Mouse (Mus musculus) adrenal gland, postnatal 4 days (tissue): ENCODE measurements around the gene Usp47. TPM values are rescaled to one million over a fixed set of nuclear protein-coding genes. Genes with fewer than 3 reads are reported as not detected.

Source experiments
- DNase-seq, 2 experiments: peaks; one replicate each; pipeline ENCODE4 v3.0.0; 2021 to 2022; ENCODE audit warnings: low spot score in 2 of 2, mixed read lengths in 2 of 2
- long read RNA-seq, 2 experiments: library from polyadenylated mRNA; stranded (forward); transcript quantifications; one replicate each; pipeline ENCODE4 v2.0.0; 2021
- total RNA-seq, 2 experiments: library from RNA; stranded (reverse); gene quantifications; 2 replicates each; pipeline ENCODE4 v1.2.3; 2021

Gene Usp47
- total RNA-seq = 10 to 100 TPM; 80.7 to 82.2 TPM
- long read RNA-seq, experiment 1, full-length matches to known transcripts = 21 of 32 reads
- long read RNA-seq, experiment 1, partial matches to known transcripts = 6 of 32 reads
- long read RNA-seq, experiment 1, other reads (novel, unspliced or antisense) = 5 of 32 reads
- long read RNA-seq, experiment 2, full-length matches to known transcripts = 74 of 105 reads
- long read RNA-seq, experiment 2, partial matches to known transcripts = 18 of 105 reads
- long read RNA-seq, experiment 2, other reads (novel, unspliced or antisense) = 13 of 105 reads

DNA sequence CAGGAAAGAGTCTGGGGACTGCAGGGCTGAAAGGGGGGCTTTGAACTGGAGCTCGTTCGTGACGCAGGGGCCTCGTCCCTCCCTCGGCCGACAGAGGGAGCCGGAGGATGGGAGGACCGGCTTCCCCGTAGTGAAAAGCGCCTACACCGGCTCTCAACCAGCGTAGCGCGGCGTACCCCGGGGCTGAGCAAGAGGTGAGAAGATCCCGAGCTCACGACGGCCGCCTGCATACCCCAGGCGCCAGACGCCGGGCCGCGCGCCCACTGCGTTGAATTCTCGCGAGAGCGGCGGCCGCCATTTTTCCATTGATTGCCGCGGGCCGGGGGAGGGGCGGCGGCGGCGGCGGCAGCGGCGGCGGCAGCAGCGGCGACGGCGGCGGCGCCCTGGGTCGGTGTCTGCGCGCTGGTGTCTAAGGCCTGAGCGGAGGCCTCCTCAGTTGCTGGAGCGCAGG is at the start of gene Usp47:
Gene Usp47, plus strand, starts transcription at position 355 of the 451 bp plus-strand sequence.
- peak; percentile 71 to 75 for DNase-seq

GRCm38 (mm10) chr7:111976401-111976800 is 46.9 kb upstream of the Usp47 start:
- no peak for DNase-seq

- DNase-seq = no peak
Observed at GRCm38 (mm10) chr7:111977871-111978270, 45.4 kb upstream of the Usp47 start.

DNA sequence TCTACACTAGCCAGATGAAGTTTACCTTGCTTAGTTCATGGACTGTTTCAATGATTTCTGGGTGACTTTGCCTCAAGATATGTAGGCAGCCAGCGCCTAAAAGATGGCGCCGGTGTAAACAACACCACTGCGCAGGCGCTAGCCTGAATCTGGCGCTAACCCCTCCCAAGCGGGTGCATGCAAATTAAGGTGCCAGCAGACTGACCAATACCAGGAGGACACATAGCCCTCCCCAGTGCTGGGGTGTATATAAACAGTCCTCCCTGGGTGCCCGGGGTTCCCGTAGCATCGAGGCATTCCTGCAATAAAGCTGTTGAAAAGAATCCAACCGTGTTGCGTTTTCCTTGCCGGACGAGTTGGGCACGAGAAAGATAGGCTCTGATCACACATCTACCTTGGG is 41.0 kb upstream of the Usp47 start:
- no peak for DNase-seq

GRCm38 (mm10) chr7:111984530-111984929 is 38.8 kb upstream of the Usp47 start:
- DNase-seq = no peak

GRCm38 (mm10) chr7:111985266-111985665 is 38.0 kb upstream of the Usp47 start:
- no peak for DNase-seq

DNA sequence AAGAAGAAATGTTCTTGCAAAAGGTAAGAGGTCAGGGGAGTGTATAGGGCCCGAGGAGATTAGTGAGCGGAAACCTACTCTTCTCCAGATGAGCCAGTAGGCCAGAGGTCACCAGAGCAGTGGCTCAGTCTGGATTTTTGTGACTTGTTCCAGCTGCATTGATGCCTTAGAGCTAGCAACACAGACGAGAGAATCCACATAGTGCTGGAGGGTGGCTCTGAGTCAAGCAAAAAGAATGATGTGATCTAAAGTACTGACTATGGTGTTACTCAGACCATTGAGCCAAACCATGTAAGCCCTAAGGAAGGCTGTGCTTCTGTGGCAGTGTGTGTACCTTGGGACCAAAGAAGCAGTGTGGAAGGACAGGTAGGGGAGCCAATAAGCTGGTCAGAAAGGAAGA is 36.4 kb upstream of the Usp47 start:
- no peak for DNase-seq

GRCm38 (mm10) chr7:111997441-111997840 is 25.9 kb upstream of the Usp47 start:
- DNase-seq = no peak

GRCm38 (mm10) chr7:111998446-111999004 is 24.8 kb upstream of the Usp47 start:
- no peak for DNase-seq

DNA sequence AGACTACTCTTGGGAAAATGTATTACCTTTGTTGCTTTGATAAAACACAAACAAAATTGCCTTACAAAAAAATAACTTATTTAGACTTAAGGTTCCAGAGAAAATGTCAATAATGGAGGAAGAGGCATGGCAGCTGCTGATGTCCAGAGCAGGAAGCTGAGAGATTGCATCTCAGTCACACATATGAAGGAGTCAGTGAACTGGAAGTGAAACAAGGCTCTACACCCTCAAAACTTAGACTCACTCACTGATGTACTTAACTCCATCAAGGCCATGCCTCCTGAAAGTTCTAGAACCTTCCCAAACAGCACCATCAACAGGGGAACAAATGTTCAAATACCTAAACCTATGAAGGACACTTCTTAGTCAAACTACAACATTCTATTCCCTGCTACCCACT is 23.9 kb upstream of the Usp47 start:
- DNase-seq = no peak

- DNase-seq = no peak
Observed at GRCm38 (mm10) chr7:112000166-112000565, 23.1 kb upstream of the Usp47 start.

DNA sequence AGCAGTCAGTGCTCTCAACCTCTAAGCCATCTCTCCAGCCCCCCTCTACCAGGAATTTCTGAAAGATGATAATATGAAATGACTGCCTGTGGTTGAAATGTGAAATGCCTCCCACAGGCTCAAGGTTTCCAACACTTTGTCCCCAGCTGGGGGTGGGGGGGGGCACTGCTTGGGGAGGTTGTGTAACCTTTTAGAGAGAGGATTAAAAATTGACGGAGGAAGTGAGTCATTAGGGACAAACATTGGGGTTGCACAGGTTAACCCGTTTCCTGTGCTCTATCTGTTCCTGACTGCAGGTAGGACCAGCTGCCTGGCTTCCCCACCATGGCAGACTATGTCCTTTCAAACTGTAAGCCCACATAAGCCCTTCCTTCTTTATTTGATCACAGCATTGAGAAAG is 12.8 kb upstream of the Usp47 start:
- no peak for DNase-seq

DNA sequence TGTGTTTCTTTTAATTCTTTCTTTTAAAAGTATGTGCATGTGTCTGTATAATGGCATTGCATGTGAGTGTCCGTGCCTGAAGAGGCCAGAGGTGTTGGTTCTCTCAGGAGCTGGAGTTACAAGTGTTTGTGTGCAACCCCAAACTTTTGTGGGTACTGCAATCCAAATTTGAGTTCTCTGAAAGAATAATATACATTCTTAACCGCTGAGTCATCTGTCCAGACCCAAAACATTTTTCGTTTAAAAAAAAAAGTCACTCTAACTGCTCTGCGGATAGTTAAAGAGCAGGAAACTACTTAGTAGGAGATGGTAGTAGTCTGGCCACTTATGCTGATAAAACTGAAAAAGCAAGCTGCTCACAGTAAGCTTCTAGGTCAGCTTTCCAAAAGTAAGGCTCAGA is 12.3 kb upstream of the Usp47 start:
- no peak for DNase-seq

DNA sequence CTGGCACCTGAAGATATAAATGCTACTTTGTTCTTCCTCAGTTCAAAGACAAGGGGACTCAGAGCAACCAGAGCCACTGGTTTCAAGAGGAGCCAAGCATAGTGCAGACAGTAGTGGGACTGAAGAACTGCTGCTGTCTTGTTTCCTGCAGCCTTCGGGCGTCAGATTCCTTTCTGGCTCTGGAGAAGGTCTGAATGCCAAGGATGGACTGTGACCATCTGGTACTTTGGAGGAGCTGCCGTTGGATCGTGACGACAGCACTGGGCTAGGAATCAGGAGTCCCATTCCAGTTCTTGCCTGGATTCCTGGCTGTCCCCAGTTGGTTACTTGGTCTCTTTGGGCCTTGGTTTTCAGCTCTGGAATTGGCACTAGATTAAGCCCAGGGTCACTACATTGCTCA is 11.2 kb upstream of the Usp47 start:
- DNase-seq = no peak

DNA sequence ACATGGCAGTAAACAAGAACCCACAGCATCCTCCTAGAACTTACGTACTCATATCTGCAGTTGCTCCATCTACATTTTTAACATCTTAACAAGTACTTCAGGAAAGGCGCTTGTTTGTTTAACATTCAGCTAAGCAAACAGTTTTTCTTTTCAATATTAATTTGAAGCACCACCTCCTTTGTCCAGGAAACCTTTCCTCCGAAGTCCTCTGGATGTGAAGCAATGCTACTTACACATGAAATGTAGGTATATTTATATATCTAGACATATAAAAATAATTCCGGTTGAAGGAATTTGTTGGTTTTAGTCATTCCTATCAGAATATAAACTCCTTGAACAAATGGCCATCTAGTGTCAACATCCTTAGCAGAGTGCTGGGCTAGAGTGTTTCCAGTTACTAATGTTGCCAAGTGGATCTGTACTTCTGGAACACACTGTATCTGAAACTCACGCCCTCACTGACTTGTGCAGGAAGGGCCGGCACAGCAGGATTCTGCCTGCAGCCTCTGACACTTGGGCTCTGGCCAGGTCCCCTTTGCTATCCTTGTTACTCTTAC is 10.6 kb upstream of the Usp47 start:
- DNase-seq = no peak

DNA sequence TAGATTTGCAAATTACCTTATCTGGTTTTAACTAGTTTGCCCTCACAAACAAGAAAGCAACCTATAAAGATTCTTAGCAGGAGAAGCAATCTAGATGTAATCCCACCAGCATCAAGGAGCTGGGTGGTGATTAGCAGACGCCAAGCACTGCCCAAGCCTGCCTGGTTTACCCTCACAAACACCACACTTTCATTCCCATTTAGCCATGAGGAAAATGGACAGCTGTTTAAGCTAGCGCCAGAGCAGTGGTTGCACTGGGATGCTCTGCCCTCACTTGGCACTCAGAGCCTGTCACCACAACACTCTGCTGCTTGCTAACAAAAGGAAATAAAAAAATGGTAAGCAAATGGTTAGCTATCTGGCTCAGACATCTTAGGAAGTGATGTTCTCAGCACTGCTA is 9.2 kb upstream of the Usp47 start:
- no peak for DNase-seq

GRCm38 (mm10) chr7:112022506-112023149 is 676 bp upstream of the Usp47 start:
- peak in 1 of 2 experiments; percentile 4 for DNase-seq

DNA sequence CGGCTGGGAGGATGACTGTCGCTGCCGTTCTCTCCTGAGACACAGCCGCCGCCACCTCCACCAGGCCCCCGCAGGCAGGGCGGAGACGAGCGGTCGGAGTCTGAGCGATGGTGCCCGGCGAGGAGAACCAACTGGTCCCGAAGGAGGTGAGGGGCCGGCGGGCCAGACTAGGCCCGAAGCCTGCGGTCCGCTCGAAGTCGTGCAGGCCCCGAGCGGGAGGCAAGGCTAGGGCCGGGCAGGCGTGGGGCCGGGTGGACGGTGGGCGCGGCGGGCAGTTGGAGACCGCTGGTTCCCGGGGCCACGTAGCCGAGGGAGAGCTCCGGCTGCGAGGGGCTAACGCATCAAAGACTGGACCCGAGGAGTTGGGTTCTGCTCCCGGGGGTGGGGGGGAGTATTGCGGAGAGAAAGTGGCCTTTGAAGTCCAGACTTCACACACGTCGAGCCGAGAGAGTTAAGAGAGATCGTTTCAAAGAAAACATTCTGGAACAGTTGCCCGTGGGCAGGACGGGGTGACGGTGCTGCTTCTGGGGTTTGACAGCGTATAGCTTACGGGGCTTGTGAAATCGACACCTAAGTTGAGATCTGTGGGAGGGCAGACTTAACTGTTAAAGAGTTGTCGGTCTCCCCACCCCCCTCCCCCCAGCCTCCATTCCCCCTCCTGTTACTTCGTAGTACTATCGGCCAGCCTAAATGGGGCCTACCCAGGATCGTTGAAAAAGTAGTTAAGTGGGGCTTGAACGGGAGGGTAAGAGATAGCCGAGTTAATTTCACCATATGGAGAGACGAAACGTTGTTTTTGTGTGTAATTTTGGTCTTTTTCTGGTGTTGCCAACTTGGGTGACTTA is 519 bp downstream of the Usp47 start:
- peak in 1 of 2 experiments; percentile 36 for DNase-seq

DNA sequence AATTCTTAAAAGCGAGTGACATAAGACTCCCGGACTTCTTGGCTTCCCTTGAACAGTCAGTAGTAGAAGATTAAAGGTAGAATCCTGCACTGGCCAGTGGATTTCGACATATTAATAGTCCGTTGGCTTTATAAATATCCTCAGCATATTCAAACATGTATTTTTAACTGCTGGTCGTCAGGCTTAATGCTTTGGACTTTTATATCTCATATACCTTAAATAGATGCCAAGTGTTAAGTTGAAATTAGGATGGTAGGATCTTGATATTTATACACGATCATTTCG is 1.1 kb downstream of the Usp47 start:
- DNase-seq = no peak

DNA sequence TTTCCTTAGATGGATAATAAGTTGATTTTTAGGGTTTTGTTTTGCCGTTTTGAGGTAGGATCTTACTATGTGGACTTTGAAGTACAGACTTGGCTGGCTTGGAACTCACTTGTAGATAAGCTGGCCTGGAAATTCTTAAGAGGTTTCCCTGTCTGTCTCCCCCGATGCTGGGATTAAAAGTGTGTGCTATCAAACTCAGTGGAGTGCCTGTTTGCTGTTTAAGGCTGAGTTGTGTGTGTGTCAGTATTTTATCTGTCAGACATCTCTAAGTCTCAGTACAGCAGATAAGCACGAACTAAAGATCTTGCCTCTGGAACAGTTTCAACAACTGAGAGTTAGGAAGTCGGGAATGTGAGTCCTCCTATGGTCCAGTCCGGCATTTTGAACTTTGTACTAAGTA is 1.6 kb downstream of the Usp47 start:
- DNase-seq = no peak

- no peak for DNase-seq
Observed at GRCm38 (mm10) chr7:112030594-112030993, 7.3 kb downstream of the Usp47 start.

DNA sequence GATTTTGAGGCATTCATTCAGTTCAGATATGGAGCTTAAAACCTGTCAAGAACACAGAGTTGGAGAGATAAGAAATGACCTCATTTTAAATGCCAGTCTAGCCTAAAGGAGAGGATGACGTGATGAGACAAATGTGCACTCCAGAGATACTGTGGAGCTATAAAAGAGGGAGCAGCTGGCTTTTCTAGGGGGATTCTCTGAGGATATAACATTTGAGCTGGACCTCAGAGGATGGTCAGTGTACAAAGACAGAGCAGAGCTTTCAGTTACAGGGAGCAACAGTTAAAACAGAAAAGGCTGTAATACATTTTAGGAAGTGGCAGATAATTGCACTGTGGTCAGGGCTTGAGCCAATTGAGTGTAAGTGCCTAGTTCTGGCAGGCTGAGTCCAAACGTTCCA is 12.5 kb downstream of the Usp47 start:
- DNase-seq = no peak
